Mouse (Mus musculus) limb, embryonic 14.5 days (tissue): ENCODE data around the gene Pebp1. TPM values are rescaled to one million over a fixed set of nuclear protein-coding genes. Genes with fewer than 3 reads are reported as not detected.
A peak's percentile ranks its signal among the peaks of the same experiment; 100 is the strongest.

Experiments
- ATAC-seq: fragments of 200-750 bp; cut with Nextera tagmentation; 2 replicates; pipeline ENCODE4 v1.8.0; 2017; ENCODE audit warnings: low read depth, moderate number of reproducible peaks, moderate TSS enrichment; ENCODE audit not compliant: low FRiP score
- DNase-seq: peaks from one replicate; pipeline ENCODE4 v3.0.0-alpha.2; 2015; ENCODE audit warnings: low spot score
- H3K27ac ChIP-seq: fragments of 300-500 bp; sonication (generic); replicated peaks from 2 replicates; pipeline ENCODE4 v1.5.1; 2014; ENCODE audit warnings: low read depth, mild to moderate bottlenecking, low read length, moderate library complexity, mixed read lengths
- H3K27me3 ChIP-seq: fragments of 300-500 bp; sonication (generic); 2 replicates; pipeline ENCODE4 v1.6.1; 2014; ENCODE audit warnings: low read length, mixed read lengths; ENCODE audit not compliant: control insufficient read depth, insufficient read depth
- H3K36me3 ChIP-seq: fragments of 300-500 bp; sonication (generic); 2 replicates; pipeline ENCODE4 v1.6.1; 2014; ENCODE audit warnings: mild to moderate bottlenecking, low read length, moderate library complexity, mixed read lengths; ENCODE audit not compliant: control insufficient read depth, insufficient read depth
- H3K4me1 ChIP-seq: fragments of 300-500 bp; sonication (generic); 2 replicates; pipeline ENCODE4 v1.6.1; 2014; ENCODE audit warnings: antibody characterized with exemption, low read length, mixed read lengths; ENCODE audit not compliant: control insufficient read depth, insufficient read depth
- H3K4me2 ChIP-seq: fragments of 300-500 bp; sonication (generic); replicated peaks from 2 replicates; pipeline ENCODE4 v1.6.1; 2014; ENCODE audit warnings: low read depth, mild to moderate bottlenecking, low read length, moderate library complexity; ENCODE audit not compliant: severe bottlenecking
- H3K4me3 ChIP-seq: fragments of 300-500 bp; sonication (generic); replicated peaks from 2 replicates; pipeline ENCODE4 v1.5.1; 2014; ENCODE audit warnings: low read length
- H3K9ac ChIP-seq: fragments of 300-500 bp; sonication (generic); 2 replicates; pipeline ENCODE4 v1.6.1; 2014; ENCODE audit warnings: mild to moderate bottlenecking, low read depth, low read length, moderate library complexity; ENCODE audit not compliant: severe bottlenecking
- H3K9me3 ChIP-seq: fragments of 300-500 bp; sonication (generic); 2 replicates; pipeline ENCODE4 v1.6.1; 2016; ENCODE audit warnings: low read length; ENCODE audit not compliant: control insufficient read depth
- POLR2A ChIP-seq: fragments of 200-500 bp; IDR thresholded peaks from 2 replicates; pipeline ENCODE4 v1.8.0; 2012; ENCODE audit warnings: inconsistent platforms, mild to moderate bottlenecking, moderate library complexity, borderline replicate concordance; ENCODE audit not compliant: insufficient read depth, insufficient read length; ENCODE audit errors: extremely low read depth
- WGBS: fragments of 180-500 bp; shearing (Covaris S2); extraction: QIAGEN DNeasy Blood & Tissue Kit; methylation state at CpG from one replicate; pipeline ENCODE4 v1.1.7; 2014; 5-methylcytosine and 5-hydroxymethylcytosine counted together
- polyA plus RNA-seq, 2 experiments: library from polyadenylated mRNA; depleted of rRNA in 1 of 2; stranded (reverse) in 1 of 2; unstranded in 1 of 2; fragments of >200 nt; fragmentation: Nextera tagmentation in 1 of 2; extraction: Ambion mirVana in 1 of 2; gene quantifications; 2 replicates each; pipeline versions ENCODE4 v1.2.1 to v1.2.3; 2012 to 2014

Pebp1 gene
- 547 and 736 TPM in 2 replicates for polyA plus RNA-seq (2012; rRNA removed)
- 706 and 740 TPM in 2 replicates for polyA plus RNA-seq (2014; fragmentation: Nextera tagmentation; extraction: Ambion mirVana)

- ATAC-seq: peak; percentile 97
- 0 out of 2 replicates have a peak, but pooled peaks have one; percentile 18 for TF ChIP-seq POLR2A
These were observed at the start of gene Pebp1 for GRCm38 (mm10) chr5:117286831-117287822. Pebp1 (minus strand) TSS chr5:117287625.

GRCm38 (mm10) chr5:117330457-117330856, 43.0 kb upstream of the Pebp1 start:
- Histone ChIP-seq H3K27ac (no peak overlapping the region), H3K9ac (no peak overlapping the region), H3K4me3 (no peak overlapping the region), H3K4me2 (no peak overlapping the region), H3K9me3 (no peaks in the 10 kb centered on the region), H3K4me1 (no peaks in the 10 kb centered on the region), H3K27me3 (no peaks in the 10 kb centered on the region), H3K36me3 (no peaks in the 10 kb centered on the region)
- ATAC-seq (no peak), DNase-seq (no peak)
- no peak for TF ChIP-seq POLR2A
- 74% methylated on average over 7 of the region's 7 CpGs for WGBS

More at GRCm38 (mm10) chr5:117286831-117287822, at the start of gene Pebp1:
- under 1% methylated on average over 65 of the region's 77 CpGs for WGBS
- H3K4me3 ChIP-seq: peak within 1 kb of the TSS; percentile 77
- peak within 1 kb of the TSS; percentile 68 for H3K27ac ChIP-seq
- H3K9me3 ChIP-seq: no peaks in the 10 kb centered on the region
- peak; percentile 96 for DNase-seq
- peaks cover 31% of the 10 kb centered on the region for H3K36me3 ChIP-seq
- H3K9ac ChIP-seq: peak within 1 kb of the TSS; percentile 86
- no peaks in the 10 kb centered on the region for H3K27me3 ChIP-seq
- peaks cover 12% of the 10 kb centered on the region for H3K4me1 ChIP-seq
- peak within 1 kb of the TSS; percentile 59 for H3K4me2 ChIP-seq

GRCm38 (mm10) chr5:117326408-117326807, 39.0 kb upstream of the Pebp1 start:
- TF ChIP-seq POLR2A: no peak
- WGBS: 84% methylated on average over 6 of the region's 6 CpGs
- no peak for ATAC-seq

DNA sequence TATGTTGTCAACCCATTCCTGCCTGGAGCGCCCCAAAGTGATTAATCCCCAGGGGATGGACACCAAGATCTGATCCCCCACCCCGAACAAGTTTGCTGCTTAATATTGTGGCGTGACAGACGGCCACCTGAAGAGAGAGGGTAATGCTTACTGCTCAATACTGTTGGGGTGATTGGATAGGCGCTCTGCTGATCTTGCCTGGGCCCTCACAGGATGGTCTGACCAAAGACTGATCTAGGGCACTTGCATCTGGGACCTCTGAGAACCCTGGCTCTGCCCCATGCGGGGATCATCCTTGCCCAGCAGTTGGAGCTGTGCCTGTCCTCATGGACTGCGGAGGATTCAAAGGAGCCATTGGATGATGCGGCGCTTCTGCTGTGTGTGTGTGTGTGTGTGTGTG, 36.3 kb upstream of the Pebp1 start:
- no peaks in the 10 kb centered on the region for H3K4me1 ChIP-seq
- DNase-seq (no peak), ATAC-seq (no peak)

More at GRCm38 (mm10) chr5:117326408-117326807, 39.0 kb upstream of the Pebp1 start:
- Histone ChIP-seq H3K27me3 (no peaks in the 10 kb centered on the region), H3K36me3 (no peaks in the 10 kb centered on the region), H3K4me1 (no peaks in the 10 kb centered on the region), H3K9ac (no peak overlapping the region), H3K27ac (no peak overlapping the region), H3K4me3 (no peak overlapping the region), H3K9me3 (no peaks in the 10 kb centered on the region), H3K4me2 (no peak overlapping the region)
- no peak for DNase-seq

More for the DNA sequence above, 36.3 kb upstream of the Pebp1 start:
- 83% methylated on average over 9 of the region's 9 CpGs for WGBS
- Histone ChIP-seq H3K27ac (no peak overlapping the region), H3K27me3 (no peaks in the 10 kb centered on the region), H3K9me3 (no peaks in the 10 kb centered on the region), H3K36me3 (no peaks in the 10 kb centered on the region), H3K9ac (no peak overlapping the region), H3K4me2 (no peak overlapping the region), H3K4me3 (no peak overlapping the region)
- no peak for TF ChIP-seq POLR2A
